Mouse (Mus musculus): Measurements from ENCODE around the gene Smarcc2. TPM values are rescaled to one million over a fixed set of nuclear protein-coding genes. Genes with fewer than 3 reads are reported as not detected.

The Smarcc2 gene
- total RNA-seq, 2 experiments from 2014 or later = 39.2 to 46.4 TPM

- intact Hi-C loops (cut with DNase I) = no loop called here
- no peak for DNase-seq
Measured at GRCm38 (mm10) chr10:128440407-128440806, 18.6 kb upstream of the Smarcc2 start.

DNA sequence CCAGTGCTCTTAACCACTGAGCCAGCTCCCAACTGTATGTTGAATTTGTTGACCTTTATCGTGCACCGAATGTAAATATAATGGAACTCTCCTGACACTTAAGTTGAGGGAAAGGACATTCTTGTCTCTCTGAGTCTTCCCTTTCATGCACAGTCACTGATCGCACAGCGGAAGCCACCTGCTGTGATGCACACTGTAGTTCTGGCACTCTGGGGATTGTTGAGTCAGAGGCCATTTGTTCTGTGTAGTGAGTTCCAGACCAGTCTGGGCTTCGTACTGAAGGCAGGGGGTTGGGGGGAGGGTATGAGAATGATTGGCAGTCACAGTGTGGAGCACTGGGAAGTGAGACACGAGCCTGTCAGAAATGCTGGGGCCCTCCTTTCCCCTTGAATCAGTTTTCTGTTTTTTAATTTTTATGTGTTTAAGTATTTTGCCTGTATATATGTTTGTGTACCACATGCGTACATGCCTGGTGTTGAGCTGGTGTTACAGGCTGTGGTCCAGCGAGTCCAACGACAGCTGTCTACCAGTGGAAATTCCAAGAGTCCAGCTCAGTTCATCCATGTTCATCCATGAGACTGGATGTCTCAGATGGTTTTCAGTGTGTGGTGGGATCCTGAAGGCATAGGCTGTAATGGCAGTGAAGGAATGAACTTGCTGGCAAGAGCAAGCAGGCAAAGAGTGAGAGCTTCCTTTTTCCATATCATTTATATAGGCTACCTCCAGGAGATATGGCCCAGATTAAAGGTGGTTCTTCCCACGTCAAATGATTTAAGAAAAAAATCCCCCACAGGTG, 17.5 kb upstream of the Smarcc2 start:
- intact Hi-C loops (cut with DNase I) = no loop called here
- DNase-seq = no peak

- intact Hi-C loops (cut with DNase I) = no loop called here
- no peak for DNase-seq
Measured at GRCm38 (mm10) chr10:128442718-128443117, 16.3 kb upstream of the Smarcc2 start.

- no peak for DNase-seq
- intact Hi-C loops (cut with DNase I) = no loop called here
Measured at GRCm38 (mm10) chr10:128444354-128444753, 14.7 kb upstream of the Smarcc2 start.

- DNase-seq = no peak
- intact Hi-C loops (cut with DNase I) = no loop called here
Measured at GRCm38 (mm10) chr10:128445407-128445806, 13.6 kb upstream of the Smarcc2 start.

DNA sequence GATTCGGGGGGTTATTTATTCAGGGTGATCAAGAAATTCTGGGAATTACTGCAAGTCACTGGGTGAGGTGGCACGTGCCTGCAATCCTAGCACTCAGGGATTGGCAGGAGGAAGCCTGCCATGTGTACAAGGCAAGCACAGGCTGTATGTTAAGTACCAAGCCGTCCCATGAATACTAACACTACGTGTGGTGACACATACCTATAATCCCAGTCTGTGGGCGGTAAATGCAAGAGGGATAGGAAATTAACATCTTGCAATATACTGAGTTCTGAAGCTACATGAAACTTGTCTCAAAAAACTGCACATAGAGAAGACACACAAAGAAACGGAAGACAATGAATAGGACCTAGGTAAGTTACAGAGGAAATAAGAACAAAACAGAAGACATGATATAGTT, 8.0 kb upstream of the Smarcc2 start:
- no peak for DNase-seq
- intact Hi-C loops (cut with DNase I) = no loop called here

DNA sequence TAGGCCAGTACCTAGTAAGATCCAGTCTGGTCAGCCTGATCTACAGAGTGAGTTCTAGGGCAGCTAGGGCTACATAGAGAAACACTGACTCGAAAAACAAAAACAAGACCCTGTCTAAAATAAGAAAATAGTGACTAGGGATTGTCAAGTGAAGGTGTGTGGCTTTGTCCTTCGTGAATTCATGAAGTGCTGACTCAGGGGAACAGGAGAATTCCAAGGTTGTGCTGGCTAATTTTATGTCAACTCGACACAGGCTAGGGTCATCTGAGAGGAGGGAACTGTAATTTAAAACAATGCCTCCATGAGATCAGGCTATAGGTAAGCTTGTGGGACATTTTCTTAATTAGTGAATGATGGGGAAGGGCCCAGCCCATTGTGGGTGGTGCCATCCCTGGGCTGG, 4.6 kb upstream of the Smarcc2 start:
- no peak for DNase-seq
- intact Hi-C loops (cut with DNase I) = no loop called here

- peak; percentile 47 to 63 for DNase-seq
- intact Hi-C loops (cut with DNase I) = loop anchor here (5.0 kb wide), 1 partner anchor 37 kb away; the partner anchor contains the start of gene Myl6
Measured at GRCm38 (mm10) chr10:128455280-128455679, 3.8 kb upstream of the Smarcc2 start.

DNA sequence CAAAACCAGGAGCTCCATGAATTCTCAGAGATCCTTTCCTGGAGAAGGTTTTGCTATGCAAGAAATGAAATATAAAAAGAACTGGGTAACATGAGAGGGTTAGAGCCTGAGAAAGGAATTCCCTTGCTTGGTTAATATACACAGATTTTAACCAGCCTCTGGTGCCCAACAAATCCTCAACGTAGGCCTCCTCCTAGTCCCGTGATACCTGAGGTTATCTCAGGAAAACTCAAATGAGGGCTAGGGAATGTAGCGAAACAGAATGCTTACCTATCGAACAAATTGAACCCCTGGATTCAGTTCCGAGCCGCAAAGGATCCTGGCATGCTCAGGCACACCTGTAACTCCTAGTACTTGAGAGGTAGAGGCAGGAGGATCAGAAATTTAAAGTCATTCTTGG, 1.4 kb upstream of the Smarcc2 start:
- intact Hi-C loops (cut with DNase I) = loop anchor here (2.0 to 5.0 kb wide), 4 partner anchors 35 to 123 kb away; partner anchors contain the start of gene Myl6
- DNase-seq = no peak

DNA sequence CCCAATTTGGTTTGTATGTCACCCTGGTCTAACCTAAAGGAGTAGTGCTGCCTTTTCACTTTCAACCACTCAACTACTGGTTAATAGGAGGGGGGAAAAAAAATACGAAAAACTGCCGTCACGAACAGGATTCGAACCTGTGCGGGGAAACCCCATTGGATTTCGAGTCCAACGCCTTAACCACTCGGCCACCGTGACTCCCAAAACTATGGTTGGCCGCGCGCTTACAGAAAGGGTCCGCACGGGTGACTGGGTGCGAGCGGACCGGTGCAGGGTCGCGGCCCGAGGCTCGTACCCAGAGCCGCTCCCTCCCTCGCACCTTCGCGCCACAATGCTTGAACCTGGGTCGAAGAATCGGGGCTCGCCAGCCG, 715 bp upstream of the Smarcc2 start:
- DNase-seq = peak; percentile 86 to 96
- intact Hi-C loops (cut with DNase I) = loop anchor here (2.0 to 5.0 kb wide), 2 partner anchors 34 to 76 kb away; partner anchors contain the start of gene Myl6

GRCm38 (mm10) chr10:128459409-128460269, 591 bp downstream of the Smarcc2 start:
- peak in 1 of 2 experiments; percentile 43 for DNase-seq
- intact Hi-C loops (cut with DNase I) = loop anchor here (2.0 to 5.0 kb wide), 2 partner anchors 33 to 75 kb away; partner anchors contain the start of gene Myl6

DNA sequence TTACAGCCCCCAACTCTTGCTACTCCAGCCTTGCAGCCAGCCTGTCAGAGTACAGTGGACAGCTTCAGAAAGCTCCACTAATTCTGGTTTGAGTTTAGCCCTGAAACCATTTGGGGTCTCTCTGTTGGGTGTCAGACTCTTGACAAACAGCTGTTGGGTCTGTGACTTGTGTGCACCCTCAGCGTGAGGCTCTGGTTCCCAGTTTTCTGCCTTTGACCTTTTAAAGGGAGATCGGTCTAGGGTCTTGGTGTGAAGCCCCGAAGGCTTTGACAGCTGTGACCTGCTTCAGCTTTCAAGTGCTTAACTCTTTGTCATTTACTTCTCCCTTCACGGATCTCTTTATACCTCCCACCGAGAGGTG, 1.2 kb downstream of the Smarcc2 start:
- intact Hi-C loops (cut with DNase I) = no loop called here
- DNase-seq = no peak

DNA sequence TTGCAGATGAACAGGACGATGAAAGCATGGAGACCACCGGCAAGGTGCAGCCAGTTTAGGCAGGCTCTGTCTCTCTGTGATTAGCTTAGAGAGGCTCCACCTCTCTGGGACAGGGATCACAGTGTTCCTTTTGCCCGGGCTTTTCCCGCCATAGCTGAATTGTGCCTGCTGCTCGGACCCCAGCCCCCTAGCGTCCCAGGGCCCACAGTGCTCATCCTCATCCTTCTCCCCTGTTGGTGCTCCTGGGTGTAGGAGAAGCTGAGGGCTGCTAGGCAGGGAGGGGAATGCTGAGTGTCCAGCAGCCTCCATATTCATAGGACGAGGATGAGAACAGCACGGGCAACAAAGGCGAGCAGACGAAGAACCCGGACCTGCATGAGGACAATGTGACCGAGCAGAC, 15.3 kb downstream of the Smarcc2 start:
- DNase-seq = no peak
- intact Hi-C loops (cut with DNase I) = no loop called here

DNA sequence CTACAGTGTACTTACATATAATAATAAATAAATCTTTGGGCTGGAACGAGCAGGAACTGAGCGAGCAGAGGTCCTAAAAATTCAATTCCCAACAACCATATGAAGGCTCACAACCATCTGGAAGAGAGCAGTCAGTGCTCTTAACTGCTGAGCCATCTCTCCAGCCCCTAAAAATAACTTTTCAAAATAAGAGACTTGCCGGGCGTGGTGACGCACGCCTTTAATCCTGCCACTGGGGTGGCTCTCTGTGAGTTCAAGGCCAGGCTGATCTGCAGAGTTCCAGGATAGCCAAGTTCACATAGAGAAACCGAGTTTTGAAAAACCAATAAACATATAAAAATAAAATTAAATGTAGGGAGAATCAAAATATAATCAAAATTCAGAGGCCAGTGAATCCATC, 27.3 kb downstream of the Smarcc2 start:
- intact Hi-C loops (cut with DNase I) = no loop called here

DNA sequence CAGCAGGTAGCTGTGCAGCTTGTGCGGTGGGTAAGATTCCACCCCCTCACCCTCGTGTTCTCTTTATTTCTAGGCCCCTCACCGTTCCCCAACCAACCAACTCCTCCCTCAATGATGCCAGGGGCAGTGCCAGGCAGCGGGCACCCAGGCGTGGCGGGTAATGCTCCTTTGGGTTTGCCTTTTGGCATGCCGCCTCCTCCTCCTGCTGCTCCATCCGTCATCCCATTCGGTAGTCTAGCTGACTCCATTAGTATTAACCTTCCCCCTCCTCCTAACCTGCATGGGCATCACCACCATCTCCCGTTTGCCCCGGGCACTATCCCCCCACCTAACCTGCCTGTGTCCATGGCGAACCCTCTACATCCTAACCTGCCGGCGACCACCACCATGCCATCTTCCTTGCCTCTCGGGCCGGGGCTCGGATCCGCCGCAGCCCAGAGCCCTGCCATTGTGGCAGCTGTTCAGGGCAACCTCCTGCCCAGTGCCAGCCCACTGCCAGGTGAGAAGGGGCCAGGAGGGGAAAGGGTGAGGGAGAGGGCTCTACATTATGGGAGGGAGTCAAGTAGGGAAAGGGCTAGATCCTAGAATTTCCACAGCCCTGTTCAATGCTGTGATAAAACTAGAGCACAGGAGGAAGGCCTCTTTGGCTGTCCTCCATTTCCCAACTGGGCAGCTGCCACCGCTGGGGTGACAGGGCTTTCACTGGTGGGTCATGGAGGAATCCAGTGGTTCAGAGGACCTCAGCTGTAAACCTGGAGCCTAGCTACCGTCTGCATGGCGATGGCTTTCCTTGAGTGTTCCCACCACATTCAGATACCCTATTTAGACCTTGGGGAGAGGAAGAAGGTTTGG, 29.0 kb downstream of the Smarcc2 start:
- DNase-seq = no peak
- intact Hi-C loops (cut with DNase I) = no loop called here

More for the DNA sequence above, 27.3 kb downstream of the Smarcc2 start:
- DNase-seq = no peak

- intact Hi-C loops (cut with DNase I) = no loop called here
- no peak for DNase-seq
Measured at GRCm38 (mm10) chr10:128488776-128489175, 29.7 kb downstream of the Smarcc2 start.

DNA sequence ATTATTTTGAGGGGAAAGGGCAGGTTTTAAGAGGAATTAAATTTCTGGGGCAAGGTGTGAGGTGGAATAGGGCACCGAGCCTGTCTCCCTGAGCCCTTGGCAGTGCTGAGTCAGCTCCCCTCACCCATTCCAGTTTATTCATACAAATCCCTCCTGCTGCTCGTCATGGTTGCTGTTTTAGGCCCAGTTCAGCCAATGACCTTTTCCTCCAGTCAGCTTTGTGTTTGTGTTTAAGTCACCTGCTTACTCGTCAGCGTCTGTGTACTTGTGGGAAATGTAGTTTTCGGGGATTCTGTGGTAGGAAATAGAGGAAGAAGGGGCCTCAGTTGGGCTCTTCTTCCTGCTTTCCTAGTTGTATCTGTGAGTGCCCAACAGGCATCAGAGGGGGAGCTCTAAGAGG, 30.3 kb downstream of the Smarcc2 start:
- no peak for DNase-seq
- intact Hi-C loops (cut with DNase I) = no loop called here

GRCm38 (mm10) chr10:128489785-128490184, 30.7 kb downstream of the Smarcc2 start:
- no peak for DNase-seq
- intact Hi-C loops (cut with DNase I) = loop anchor here (5.0 kb wide), 1 partner anchor 32 kb away; the partner anchor contains the start of gene Smarcc2

- DNase-seq = no peak
Measured at GRCm38 (mm10) chr10:128490232-128490631, 31.2 kb downstream of the Smarcc2 start.

DNA sequence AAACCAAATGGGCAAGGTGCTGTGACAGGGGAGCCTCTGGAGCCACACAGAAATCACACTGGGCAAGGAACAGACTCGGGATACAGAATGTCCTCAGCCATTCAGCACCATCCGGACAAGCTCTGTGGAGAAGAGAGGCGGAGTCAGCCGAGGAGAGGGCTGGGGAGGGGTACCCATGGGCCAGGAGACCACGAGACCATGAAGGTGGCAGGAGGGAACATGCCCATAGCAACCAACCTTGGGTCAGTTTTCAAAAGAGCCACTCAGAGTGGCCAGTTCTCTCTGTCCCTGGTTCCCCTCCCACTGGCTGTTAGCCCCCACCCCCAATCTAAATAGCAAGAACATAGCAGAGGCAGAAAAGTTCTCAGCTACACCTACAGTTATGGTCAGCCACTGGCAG, 31.9 kb downstream of the Smarcc2 start:
- no peak for DNase-seq
- intact Hi-C loops (cut with DNase I) = loop anchor here (5.0 kb wide), 1 partner anchor 34 kb away; the partner anchor contains the start of gene Smarcc2

More at GRCm38 (mm10) chr10:128490232-128490631, 31.2 kb downstream of the Smarcc2 start:
- intact Hi-C loops (cut with DNase I) = loop anchor here (5.0 kb wide), 1 partner anchor 33 kb away; the partner anchor contains the start of gene Smarcc2

Data from gastrocnemius, postnatal 36 days (tissue).